Mouse (Mus musculus) limb, embryonic 11.5 days (tissue): ENCODE results near the gene Jag2. TPM values are rescaled to one million over a fixed set of nuclear protein-coding genes. Genes with fewer than 3 reads are reported as not detected.

Experiments
- ATAC-seq: fragments of 200-750 bp; cut with Nextera tagmentation; 2 replicates; pipeline ENCODE4 v1.8.0; 2017; ENCODE audit warnings: low read depth; ENCODE audit not compliant: insufficient number of reproducible peaks, low FRiP score, low TSS enrichment
- DNase-seq: peaks from one replicate; pipeline ENCODE4 v3.0.0-alpha.2; 2015; ENCODE audit warnings: low spot score
- H3K27ac ChIP-seq: fragments of 300-500 bp; sonication (generic); replicated peaks from 2 replicates; pipeline ENCODE4 v1.5.1; 2014; ENCODE audit warnings: low read depth, mild to moderate bottlenecking, low read length
- H3K27me3 ChIP-seq: fragments of 300-500 bp; sonication (generic); 2 replicates; pipeline ENCODE4 v1.6.1; 2014; ENCODE audit warnings: mild to moderate bottlenecking, low read length, mixed read lengths; ENCODE audit not compliant: control insufficient read depth, insufficient read depth
- H3K36me3 ChIP-seq: fragments of 300-500 bp; sonication (generic); 2 replicates; pipeline ENCODE4 v1.6.1; 2014; ENCODE audit warnings: mild to moderate bottlenecking, low read length, moderate library complexity, mixed read lengths; ENCODE audit not compliant: control insufficient read depth, insufficient read depth
- H3K4me1 ChIP-seq: fragments of 300-500 bp; sonication (generic); 2 replicates; pipeline ENCODE4 v1.6.1; 2014; ENCODE audit warnings: low read length, mixed read lengths; ENCODE audit not compliant: control insufficient read depth, insufficient read depth
- H3K4me2 ChIP-seq: fragments of 300-500 bp; sonication (generic); 2 replicates; pipeline ENCODE4 v1.6.1; 2014; ENCODE audit warnings: low read depth, mild to moderate bottlenecking, moderate library complexity; ENCODE audit not compliant: severe bottlenecking
- H3K4me3 ChIP-seq: fragments of 300-500 bp; sonication (generic); 2 replicates; pipeline ENCODE4 v1.5.1; 2014; ENCODE audit warnings: low read depth, low read length
- H3K9ac ChIP-seq: fragments of 300-500 bp; sonication (generic); 2 replicates; pipeline ENCODE4 v1.6.1; 2014; ENCODE audit warnings: mild to moderate bottlenecking, low read length
- H3K9me3 ChIP-seq: fragments of 300-500 bp; sonication (generic); 2 replicates; pipeline ENCODE4 v1.6.1; 2016; ENCODE audit warnings: low read length; ENCODE audit not compliant: control insufficient read depth
- WGBS: fragments of 180-500 bp; shearing (Covaris S2); extraction: QIAGEN DNeasy Blood & Tissue Kit; methylation state at CpG from one replicate; pipeline ENCODE4 v1.1.7; 2014; 5-methylcytosine and 5-hydroxymethylcytosine counted together
- polyA plus RNA-seq: library from polyadenylated mRNA; unstranded; fragments of >200 nt; fragmentation: Nextera tagmentation; extraction: Ambion mirVana; gene quantifications from 2 replicates; pipeline ENCODE4 v1.2.1, GENCODE M21; 2014

Gene Jag2
- polyA plus RNA-seq, 1 experiment from 2014 or later = 4.7 TPM

DNA sequence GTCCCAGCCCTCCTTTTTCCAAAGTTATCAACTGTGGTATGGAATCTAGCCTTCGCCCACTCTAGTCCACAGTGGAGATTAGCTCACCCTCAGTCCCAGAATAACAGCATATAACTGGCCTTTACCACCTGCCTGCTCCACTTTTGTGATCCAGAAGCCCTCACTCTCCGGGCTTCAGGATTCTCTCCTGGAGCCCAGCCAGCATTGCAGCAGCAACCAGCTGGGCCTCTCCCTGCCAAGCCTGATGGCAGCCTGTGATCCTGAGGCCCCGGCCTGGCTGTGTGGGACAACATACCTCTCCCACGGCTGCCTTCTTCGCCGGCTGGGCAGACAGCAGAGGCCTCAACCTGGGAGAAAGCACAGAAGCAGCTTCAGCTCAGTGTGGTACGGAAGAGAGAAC lies 31.9 kb upstream of the Jag2 start:
- WGBS = 91% methylated on average over 7 of the region's 7 CpGs
- DNase-seq (no peak), ATAC-seq (no peak)
- Histone ChIP-seq H3K4me3 (no peak overlapping the region), H3K9me3 (no peaks in the 10 kb centered on the region), H3K9ac (no peak overlapping the region), H3K4me2 (no peak overlapping the region), H3K27me3 (no peaks in the 10 kb centered on the region), H3K4me1 (no peaks in the 10 kb centered on the region), H3K36me3 (peaks cover 39% of the 10 kb centered on the region), H3K27ac (no peak overlapping the region)

DNA sequence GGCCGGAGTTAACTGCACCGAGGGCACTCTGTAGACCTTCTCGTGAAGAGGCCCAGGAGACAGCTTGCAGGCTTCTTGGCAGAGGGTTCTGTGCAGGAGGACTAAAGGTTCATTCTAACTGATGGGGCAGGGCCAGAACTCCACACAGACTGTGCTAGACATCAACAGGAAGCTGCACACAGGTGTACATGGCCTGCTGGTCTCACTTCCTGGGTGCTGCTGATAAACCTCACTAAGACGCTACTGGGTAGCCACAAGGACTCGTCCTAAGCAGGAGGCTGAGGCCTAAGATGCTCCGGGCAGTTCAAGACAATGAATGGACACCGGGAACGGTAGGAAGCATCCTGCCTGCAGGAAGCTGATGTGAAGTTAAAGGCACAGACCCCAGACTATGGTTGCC lies 29.8 kb upstream of the Jag2 start:
- 89% methylated on average over 8 of the region's 8 CpGs for WGBS
- Histone ChIP-seq H3K36me3 (peaks cover 34% of the 10 kb centered on the region), H3K4me1 (no peaks in the 10 kb centered on the region), H3K9me3 (no peaks in the 10 kb centered on the region), H3K27ac (no peak overlapping the region), H3K9ac (no peak overlapping the region), H3K27me3 (no peaks in the 10 kb centered on the region), H3K4me3 (no peak overlapping the region), H3K4me2 (no peak overlapping the region)
- ATAC-seq (no peak), DNase-seq (no peak)

DNA sequence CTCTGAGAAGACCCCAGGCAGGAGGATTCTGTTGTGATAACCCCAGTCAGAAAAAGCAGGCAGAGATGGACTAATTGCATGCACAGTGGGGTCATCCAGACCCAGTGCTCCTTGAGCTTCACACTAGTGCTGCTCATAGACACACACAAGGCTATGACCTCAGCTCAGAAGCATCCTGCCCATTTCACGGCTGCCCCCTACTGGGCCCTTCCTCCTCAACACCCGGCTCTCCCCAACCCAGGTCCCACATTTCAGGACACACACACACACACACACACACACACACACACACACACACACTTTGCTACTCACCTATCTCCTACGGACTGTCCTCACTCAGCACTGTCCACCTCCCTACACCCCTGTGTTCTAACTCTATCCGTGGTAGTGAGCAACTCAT lies 28.7 kb upstream of the Jag2 start:
- Histone ChIP-seq H3K36me3 (peaks cover 32% of the 10 kb centered on the region), H3K27ac (no peak overlapping the region), H3K4me3 (no peak overlapping the region), H3K4me1 (no peaks in the 10 kb centered on the region), H3K9ac (no peak overlapping the region), H3K27me3 (no peaks in the 10 kb centered on the region), H3K9me3 (no peaks in the 10 kb centered on the region), H3K4me2 (no peak overlapping the region; the same call in 1 of the 2 replicates)
- DNase-seq = peak; percentile 54
- peak; percentile 32; the same call in 1 of the 2 replicates for ATAC-seq
- 46% methylated on average over 4 of the region's 4 CpGs for WGBS

DNA sequence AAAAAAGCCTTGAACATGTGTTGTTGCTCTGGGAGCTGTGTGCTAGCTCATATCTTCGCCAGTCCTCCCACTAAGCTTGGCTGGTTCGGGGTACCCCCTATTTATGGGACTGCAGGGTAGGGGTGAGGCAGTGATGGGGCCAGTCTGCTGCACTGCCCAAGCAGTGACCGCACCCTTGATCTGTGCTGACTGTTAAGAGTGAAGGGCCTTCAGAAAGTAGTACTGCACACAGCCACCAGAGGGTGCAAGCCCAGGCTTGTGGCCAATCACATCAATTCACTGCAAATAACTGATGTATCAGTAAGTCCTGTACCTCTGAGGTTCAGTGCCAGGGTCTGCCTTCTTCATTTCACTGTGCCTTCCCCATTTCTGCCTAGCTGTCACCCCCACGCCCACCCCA lies 26.2 kb upstream of the Jag2 start:
- no peaks in the 10 kb centered on the region for H3K9me3 ChIP-seq
- no peak overlapping the region for H3K27ac ChIP-seq
- peaks cover 11% of the 10 kb centered on the region for H3K36me3 ChIP-seq
- no peak overlapping the region for H3K4me2 ChIP-seq
- H3K4me1 ChIP-seq = peaks cover 11% of the 10 kb centered on the region
- H3K4me3 ChIP-seq = no peak overlapping the region
- no peak overlapping the region for H3K9ac ChIP-seq
- ATAC-seq (0 out of 2 replicates have a peak, but pooled peaks have one; percentile 33), DNase-seq (peak; percentile 82)
- no peaks in the 10 kb centered on the region for H3K27me3 ChIP-seq
- 32% methylated on average over 4 of the region's 4 CpGs for WGBS

DNA sequence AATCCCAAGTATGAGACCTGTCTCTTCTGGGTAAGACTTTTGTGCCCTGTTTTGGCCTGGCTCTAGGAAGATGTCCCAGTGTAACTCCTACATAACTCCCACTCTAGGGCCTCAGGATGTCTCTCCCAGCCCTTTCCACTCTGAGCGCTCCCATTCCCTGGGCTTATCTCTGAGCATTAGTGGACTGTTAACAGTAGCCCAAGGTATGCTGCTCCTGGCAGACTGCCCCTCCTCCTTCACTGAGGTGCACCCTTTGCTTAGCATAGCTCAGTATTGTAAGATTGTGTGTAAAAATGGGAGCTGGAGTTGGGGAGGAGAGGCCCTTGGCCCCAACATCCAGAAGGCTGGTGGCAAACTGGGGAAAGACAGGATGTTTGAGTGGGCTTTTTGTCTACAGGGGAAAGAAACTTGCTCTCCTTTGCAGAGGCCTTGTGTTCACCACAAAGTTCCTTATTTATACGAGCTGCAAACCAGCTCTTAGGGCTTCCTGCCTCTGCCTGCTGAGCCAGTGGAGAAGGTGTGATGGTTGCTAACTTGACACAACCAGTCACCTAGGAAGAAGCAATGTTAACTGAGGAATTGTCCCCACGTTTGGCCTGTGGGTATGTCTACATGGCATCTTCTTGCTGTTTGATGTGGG lies 23.5 kb upstream of the Jag2 start:
- 76% methylated on average over 3 of the region's 3 CpGs for WGBS
- peaks cover 18% of the 10 kb centered on the region for H3K4me1 ChIP-seq
- no peaks in the 10 kb centered on the region for H3K27me3 ChIP-seq
- H3K4me3 ChIP-seq = no peak overlapping the region
- ATAC-seq (no peak), DNase-seq (no peak)
- no peak overlapping the region for H3K27ac ChIP-seq
- no peak overlapping the region for H3K9ac ChIP-seq
- no peaks in the 10 kb centered on the region for H3K9me3 ChIP-seq
- H3K36me3 ChIP-seq = peaks cover 4% of the 10 kb centered on the region
- no peak overlapping the region for H3K4me2 ChIP-seq

DNA sequence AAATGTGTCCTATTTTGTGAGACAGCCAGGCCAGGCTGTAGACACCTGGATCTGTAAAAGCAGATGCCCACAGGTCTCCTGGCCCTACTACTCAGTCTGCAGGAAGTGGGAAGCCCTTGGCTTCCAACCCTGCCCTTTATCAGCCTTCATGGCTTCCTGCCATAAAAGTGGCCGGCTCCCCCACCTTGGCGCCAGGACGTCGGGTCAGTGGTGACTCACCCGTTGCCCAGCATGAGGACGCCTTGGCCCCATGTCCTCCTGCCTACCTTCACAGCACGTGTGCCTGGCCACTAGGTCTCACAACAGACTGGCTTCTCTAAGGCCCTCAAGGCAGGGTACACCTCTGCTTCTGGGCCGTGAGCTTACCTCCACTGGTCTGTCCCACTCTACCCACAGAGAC lies 22.9 kb upstream of the Jag2 start:
- Histone ChIP-seq H3K36me3 (peaks cover 4% of the 10 kb centered on the region), H3K27ac (no peak overlapping the region), H3K4me3 (no peak overlapping the region), H3K27me3 (no peaks in the 10 kb centered on the region), H3K4me2 (no peak overlapping the region), H3K4me1 (peaks cover 18% of the 10 kb centered on the region), H3K9me3 (no peaks in the 10 kb centered on the region), H3K9ac (no peak overlapping the region)
- ATAC-seq = no peak
- no peak for DNase-seq
- WGBS = 53% methylated on average over 8 of the region's 8 CpGs

DNA sequence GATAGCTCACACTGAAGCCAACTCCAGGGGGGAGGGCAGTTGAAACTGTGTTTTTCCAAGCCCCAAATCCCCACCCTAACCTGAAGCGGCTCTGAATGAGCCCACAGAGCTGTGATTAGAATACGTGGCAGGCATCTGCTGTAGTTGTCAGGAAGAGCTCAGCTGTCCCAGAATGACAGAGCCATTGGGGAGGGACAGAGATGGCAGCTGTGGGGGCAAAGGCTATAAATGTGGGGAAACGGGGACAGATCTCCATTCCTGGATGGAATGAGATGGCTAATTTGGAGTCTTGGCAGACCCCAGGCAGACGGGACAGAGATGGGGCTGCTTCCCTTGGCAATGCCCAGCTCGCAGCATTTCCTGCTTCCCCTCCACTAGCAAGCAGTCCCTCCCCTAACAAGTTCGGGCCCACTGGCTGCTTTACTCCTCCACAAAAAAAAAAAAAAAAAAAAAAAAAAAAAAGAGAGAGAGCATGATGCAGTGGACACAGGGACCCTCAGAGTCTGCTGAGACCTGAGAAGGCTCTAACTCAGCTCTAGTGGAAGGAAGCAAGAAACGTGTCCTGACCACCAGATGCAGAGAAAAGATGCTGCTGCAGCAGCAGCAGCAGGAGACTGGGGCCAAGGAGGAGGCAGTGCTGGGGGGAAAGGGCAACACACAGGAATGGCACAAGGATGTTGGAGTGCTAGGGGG lies 21.7 kb upstream of the Jag2 start:
- no peak for DNase-seq
- Histone ChIP-seq H3K27ac (no peak overlapping the region; the same call in 1 of the 2 replicates), H3K27me3 (no peaks in the 10 kb centered on the region), H3K36me3 (peaks cover 4% of the 10 kb centered on the region), H3K9ac (no peak overlapping the region), H3K9me3 (no peaks in the 10 kb centered on the region), H3K4me1 (peaks cover 18% of the 10 kb centered on the region), H3K4me2 (0 out of 2 replicates have a peak overlapping the region, but pooled peaks have one; percentile 69), H3K4me3 (0 out of 2 replicates have a peak overlapping the region, but pooled peaks have one; percentile 3)
- no peak for ATAC-seq
- WGBS = 15% methylated on average over 7 of the region's 7 CpGs

DNA sequence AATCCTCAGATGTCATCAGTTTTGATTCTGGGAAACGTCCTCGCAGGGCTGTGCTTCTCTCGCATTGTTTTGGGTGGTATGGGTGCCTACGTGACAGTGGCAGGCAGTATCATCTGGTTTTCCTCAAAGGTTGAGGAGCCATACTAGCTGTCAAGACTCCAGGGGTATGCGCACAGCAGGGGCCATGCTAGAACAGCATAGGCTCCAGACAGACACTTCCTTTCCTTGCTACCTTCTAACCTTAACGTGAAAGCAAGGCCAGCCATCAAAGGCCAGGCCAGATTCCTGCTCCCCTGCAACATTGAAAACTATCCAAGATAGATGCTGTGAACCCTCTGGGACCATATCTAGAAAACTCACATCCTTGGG lies 21.2 kb upstream of the Jag2 start:
- H3K9me3 ChIP-seq = no peaks in the 10 kb centered on the region
- peak overlapping the region; percentile 50 for H3K4me3 ChIP-seq
- H3K36me3 ChIP-seq = peaks cover 4% of the 10 kb centered on the region
- WGBS = 2% methylated on average over 6 of the region's 6 CpGs
- peak overlapping the region; percentile 31; the same call in 1 of the 2 replicates for H3K9ac ChIP-seq
- H3K27me3 ChIP-seq = no peaks in the 10 kb centered on the region
- H3K4me2 ChIP-seq = peak overlapping the region; percentile 69
- ATAC-seq (peak; percentile 37; the same call in 1 of the 2 replicates), DNase-seq (no peak)
- H3K4me1 ChIP-seq = peaks cover 18% of the 10 kb centered on the region
- no peak overlapping the region for H3K27ac ChIP-seq
